ENCODE assay signal across 14 mouse cellular contexts in the genomic region with DNA sequence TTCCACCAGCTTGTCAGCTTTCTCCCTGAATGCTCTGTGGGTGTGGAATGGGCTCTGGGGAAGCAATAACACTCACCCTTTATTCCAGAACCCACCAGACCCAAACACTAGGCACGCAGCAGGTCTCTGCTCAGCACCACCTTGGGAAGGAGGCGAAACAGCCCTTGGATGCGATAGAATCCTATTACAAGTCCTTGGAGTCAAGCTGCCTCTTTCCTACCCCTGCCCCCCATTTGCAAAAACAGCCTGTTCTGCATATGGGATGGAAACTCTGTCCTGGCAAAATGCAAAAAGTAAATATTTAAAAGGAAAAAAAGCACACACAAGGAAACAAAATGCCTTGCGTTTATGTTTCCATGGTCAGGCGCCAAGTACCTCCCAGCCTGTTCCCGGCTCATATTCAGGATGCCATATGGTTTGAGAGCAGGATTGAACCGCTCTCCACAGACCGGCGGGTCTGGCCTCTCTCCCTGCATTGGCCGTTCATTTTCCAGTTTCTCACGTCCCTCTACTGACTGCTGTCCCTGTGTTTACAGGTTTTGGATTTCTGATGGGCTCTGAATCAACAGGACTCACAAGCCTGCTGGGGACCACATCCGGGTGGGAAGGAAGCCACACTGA.
A peak's percentile ranks its signal among the peaks of the same experiment; 100 is the strongest.
DNase-seq lines count a peak whose midpoint lies in the region; ATAC-seq and TF ChIP-seq lines count a peak whose summit lies in the region.
"Had no signal": no experiment of that assay in that cellular context is flagged by ENCODE, and none has a peak within 500 bp of the region (broad histone marks: within the 10 kb centered on the region; RNA-seq: fewer than 3 reads in every experiment).

No protein-coding gene starts in this region.

- H3K4me2 ChIP-seq in lung, embryonic 15.5 days: no peak overlapping the region
- H3K4me2 ChIP-seq in forebrain, postnatal 0 days (ENCODE audit: low read depth): no peak overlapping the region
- no peak overlapping the region for H3K4me2 ChIP-seq in stomach, postnatal 0 days (replicated peaks; ENCODE audit: low read depth)
- H3K4me2 ChIP-seq: liver, embryonic 15.5 days had no signal

- peak overlapping the region; percentile 92 for H3K27ac ChIP-seq in lung, embryonic 15.5 days
- H3K27ac ChIP-seq in forebrain, postnatal 0 days (ENCODE audit: low read depth, low read length): no peak overlapping the region
- peak overlapping the region; percentile 79 for H3K27ac ChIP-seq in stomach, postnatal 0 days (replicated peaks)
- H3K27ac ChIP-seq: liver, embryonic 15.5 days had no signal

- no peak for TF ChIP-seq CTCF in lung, adult 2 months (IDR thresholded peaks at IDR 0.05; ENCODE audit: insufficient read depth, low read length)
- TF ChIP-seq CTCF in forebrain, postnatal 0 days (IDR thresholded peaks at IDR 0.05; ENCODE audit: low read depth): no peak
- no peak for TF ChIP-seq CTCF in stomach, postnatal 0 days (IDR thresholded peaks at IDR 0.05; ENCODE audit: low read depth)

- WGBS in lung, embryonic 15.5 days: 39% methylated on average over 12 of the region's 12 CpGs
- 57% methylated on average over 12 of the region's 12 CpGs for WGBS in lung, adult 2 months
- 58% methylated on average over 12 of the region's 12 CpGs for WGBS in forebrain, postnatal 0 days
- WGBS in stomach, postnatal 0 days: 44% methylated on average over 12 of the region's 12 CpGs

- no peak overlapping the region for H3K4me3 ChIP-seq in lung, embryonic 15.5 days
- no peak overlapping the region for H3K4me3 ChIP-seq in lung, adult 2 months (replicated peaks; ENCODE audit: extremely low read depth, low read depth, low read length)
- H3K4me3 ChIP-seq in forebrain, postnatal 0 days (ENCODE audit: low read depth, low read length): no peak overlapping the region
- no peak overlapping the region for H3K4me3 ChIP-seq in stomach, postnatal 0 days (ENCODE audit: low read depth, low read length)
- H3K4me3 ChIP-seq: liver, embryonic 15.5 days had no signal

- peak; percentile 86 for ATAC-seq in lung, embryonic 15.5 days (ENCODE audit: borderline replicate concordance, extremely low read depth, low FRiP score, low TSS enrichment)
- ATAC-seq in forebrain, postnatal 0 days: peak; percentile 87
- peak; percentile 65; the same call in 1 of the 2 replicates for ATAC-seq in stomach, postnatal 0 days (ENCODE audit: low FRiP score, low TSS enrichment)

- no peak for TF ChIP-seq POLR2A in lung, adult 2 months (IDR thresholded peaks at IDR 0.05; ENCODE audit: borderline replicate concordance, extremely low read depth, low read depth, low read length)

- peak; percentile 44 for TF ChIP-seq EP300 in stomach, postnatal 0 days (optimal IDR thresholded peaks at IDR 0.05)

- H3K36me3 ChIP-seq in lung, embryonic 15.5 days: no peaks in the 10 kb centered on the region
- H3K36me3 ChIP-seq in forebrain, postnatal 0 days (ENCODE audit: insufficient read depth): no peaks in the 10 kb centered on the region
- no peaks in the 10 kb centered on the region for H3K36me3 ChIP-seq in stomach, postnatal 0 days (ENCODE audit: control insufficient read depth, insufficient read depth, low read length)
- H3K36me3 ChIP-seq: liver, embryonic 15.5 days had no signal

- intact Hi-C loops in gastrocnemius, postnatal 14 days (cut with DNase I; ENCODE audit: low total_unique reads): no loop called here

- no peak overlapping the region for H3K9ac ChIP-seq in lung, embryonic 15.5 days
- no peak overlapping the region for H3K9ac ChIP-seq in forebrain, postnatal 0 days
- no peak overlapping the region for H3K9ac ChIP-seq in stomach, postnatal 0 days (ENCODE audit: low read length)
- H3K9ac ChIP-seq: liver, embryonic 15.5 days had no signal

- no peaks in the 10 kb centered on the region for H3K27me3 ChIP-seq in lung, embryonic 15.5 days
- peaks cover 37% of the 10 kb centered on the region for H3K27me3 ChIP-seq in forebrain, postnatal 0 days (ENCODE audit: insufficient read depth, low read length)
- no peaks in the 10 kb centered on the region for H3K27me3 ChIP-seq in stomach, postnatal 0 days (ENCODE audit: control insufficient read depth, insufficient read depth, low read length)
- H3K27me3 ChIP-seq: CH12.LX; liver, embryonic 15.5 days had no signal

- DNase-seq in lung, adult 2 months: no peak
- DNase-seq in cerebellum, adult 8-10 months: peak; percentile 33
- DNase-seq in forebrain, postnatal 0 days: peak; percentile 79
- peak; percentile 20 for DNase-seq in stomach, postnatal 0 days (ENCODE audit: low spot score)
- no peak for DNase-seq in gastrocnemius, postnatal 14 days
- no peak for DNase-seq in spleen, postnatal 10 days (ENCODE audit: low spot score in 2 of 2)
- DNase-seq: embryo, embryonic 11 days; kidney, postnatal 4 days; midbrain, embryonic 14.5 days; right cerebral cortex, postnatal 25 days; thymus, adult 2 months had no signal

- no peaks in the 10 kb centered on the region for H3K9me3 ChIP-seq in lung, embryonic 15.5 days
- H3K9me3 ChIP-seq in forebrain, postnatal 0 days (ENCODE audit: low read length): no peaks in the 10 kb centered on the region
- H3K9me3 ChIP-seq in stomach, postnatal 0 days (ENCODE audit: control insufficient read depth, low read length): no peaks in the 10 kb centered on the region
- H3K9me3 ChIP-seq: liver, embryonic 15.5 days had no signal

- H3K4me1 ChIP-seq in lung, embryonic 15.5 days: peaks cover 34% of the 10 kb centered on the region
- no peaks in the 10 kb centered on the region for H3K4me1 ChIP-seq in lung, adult 2 months (ENCODE audit: control insufficient read depth, insufficient read depth, low read length)
- no peaks in the 10 kb centered on the region for H3K4me1 ChIP-seq in forebrain, postnatal 0 days (ENCODE audit: insufficient read depth)
- no peaks in the 10 kb centered on the region for H3K4me1 ChIP-seq in stomach, postnatal 0 days (replicated peaks; ENCODE audit: control insufficient read depth, insufficient read depth)
- H3K4me1 ChIP-seq: liver, embryonic 15.5 days had no signal

Comparison
In these comparisons a context has a peak if more than half of its experiments do, and no peak if none do; other contexts are left out.
1. DNase-seq: peak in cerebellum, adult 8-10 months (single experiment), forebrain, postnatal 0 days (single experiment) and stomach, postnatal 0 days (single experiment); none in lung, adult 2 months (single experiment), gastrocnemius, postnatal 14 days (single experiment) and spleen, postnatal 10 days (0 of 2).
2. Peak in every context shown above with its lines, with median percentiles within 50 percentile points of each other: ATAC-seq.